Mouse (Mus musculus) lung, adult 2 months (tissue): ENCODE data around the gene Lyzl4. TPM values are rescaled to one million over a fixed set of nuclear protein-coding genes. Genes with fewer than 3 reads are reported as not detected.

ENCODE experiments used
- DNase-seq: peaks from one replicate; pipeline ENCODE4 v3.0.0; 2022
- H3K4me1 ChIP-seq: fragments of 200-500 bp; 2 replicates; pipeline ENCODE4 v1.6.1; 2011; ENCODE audit warnings: low read length; ENCODE audit not compliant: control insufficient read depth, insufficient read depth
- H3K4me3 ChIP-seq: fragments of 200-500 bp; replicated peaks from 2 replicates; pipeline ENCODE3; 2011; ENCODE audit warnings: low read depth, mild to moderate bottlenecking, control low read depth, low read length; ENCODE audit errors: extremely low read depth
- CTCF ChIP-seq: fragments of 200-500 bp; IDR thresholded peaks from 2 replicates; pipeline ENCODE4 v1.5.1; 2011; ENCODE audit warnings: mild to moderate bottlenecking, low read length, control low read depth; ENCODE audit not compliant: insufficient read depth
- POLR2A ChIP-seq: fragments of 200-500 bp; IDR thresholded peaks from 2 replicates; pipeline ENCODE4 v1.6.1; 2011; ENCODE audit warnings: low read depth, mild to moderate bottlenecking, control low read depth, low read length, borderline replicate concordance; ENCODE audit errors: extremely low read depth
- WGBS: fragments of 180-500 bp; shearing (Covaris S2); methylation state at CpG from one replicate; pipeline ENCODE4 v1.1.7; 2018; 5-methylcytosine and 5-hydroxymethylcytosine counted together
- polyA plus RNA-seq: library from polyadenylated mRNA; depleted of rRNA; stranded (reverse); fragments of >200 nt; gene quantifications from 2 replicates; pipeline ENCODE4 v1.2.3, GENCODE M21; 2012; rRNA removed

Gene Lyzl4
- 0.66 and 0.72 TPM in 2 replicates for polyA plus RNA-seq

DNA sequence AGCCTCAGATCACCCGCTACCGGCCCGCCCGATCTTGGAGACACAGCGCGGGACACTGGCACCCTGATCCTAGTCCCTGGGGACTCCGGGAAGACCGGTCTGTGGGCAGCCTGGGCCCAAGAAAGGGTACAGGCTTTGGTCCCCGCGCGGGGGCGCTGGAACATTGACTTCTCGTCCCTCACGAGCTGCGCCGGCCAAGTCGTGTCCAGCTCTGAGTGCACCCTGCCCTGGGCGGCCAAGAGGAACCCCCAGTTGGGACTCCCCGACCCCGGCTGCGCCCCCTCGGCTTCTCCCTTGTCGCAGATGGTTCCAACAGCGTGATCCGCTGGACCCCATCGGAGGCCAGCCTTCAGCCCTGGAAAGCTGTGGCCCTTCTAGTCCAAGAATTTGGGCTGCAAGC lies at the start of gene Lyzl4:
Lyzl4 (minus strand) TSS at position 96 of the 400 bp plus-strand sequence.
- Histone ChIP-seq H3K4me1 (no peaks in the 10 kb centered on the region), H3K4me3 (peak within 1 kb of the TSS; percentile 35)
- peak; percentile 27; the same call in 1 of the 2 replicates for TF ChIP-seq CTCF
- TF ChIP-seq POLR2A = no peak
- WGBS = 1% methylated on average over 26 of the region's 26 CpGs
- peak; percentile 80 for DNase-seq

- 89% methylated on average over 7 of the region's 7 CpGs for WGBS
- no peaks in the 10 kb centered on the region for H3K4me1 ChIP-seq
- TF ChIP-seq CTCF = no peak
- TF ChIP-seq POLR2A = no peak
- DNase-seq = no peak
- H3K4me3 ChIP-seq = no peak overlapping the region
These were observed 48.8 kb upstream of the Lyzl4 start for GRCm38 (mm10) chr9:121690734-121691133.

GRCm38 (mm10) chr9:121690200-121690651 lies 48.3 kb upstream of the Lyzl4 start:
- no peak for DNase-seq
- Histone ChIP-seq H3K4me3 (no peak overlapping the region), H3K4me1 (no peaks in the 10 kb centered on the region)
- 78% methylated on average over 15 of the region's 15 CpGs for WGBS
- no peak for TF ChIP-seq POLR2A
- TF ChIP-seq CTCF = no peak

GRCm38 (mm10) chr9:121684702-121685101 lies 42.8 kb upstream of the Lyzl4 start:
- TF ChIP-seq CTCF = no peak
- no peak for TF ChIP-seq POLR2A
- WGBS = 81% methylated on average over 7 of the region's 7 CpGs
- no peak for DNase-seq
- no peaks in the 10 kb centered on the region; the same call in 1 of the 2 replicates for H3K4me1 ChIP-seq
- H3K4me3 ChIP-seq = no peak overlapping the region

DNA sequence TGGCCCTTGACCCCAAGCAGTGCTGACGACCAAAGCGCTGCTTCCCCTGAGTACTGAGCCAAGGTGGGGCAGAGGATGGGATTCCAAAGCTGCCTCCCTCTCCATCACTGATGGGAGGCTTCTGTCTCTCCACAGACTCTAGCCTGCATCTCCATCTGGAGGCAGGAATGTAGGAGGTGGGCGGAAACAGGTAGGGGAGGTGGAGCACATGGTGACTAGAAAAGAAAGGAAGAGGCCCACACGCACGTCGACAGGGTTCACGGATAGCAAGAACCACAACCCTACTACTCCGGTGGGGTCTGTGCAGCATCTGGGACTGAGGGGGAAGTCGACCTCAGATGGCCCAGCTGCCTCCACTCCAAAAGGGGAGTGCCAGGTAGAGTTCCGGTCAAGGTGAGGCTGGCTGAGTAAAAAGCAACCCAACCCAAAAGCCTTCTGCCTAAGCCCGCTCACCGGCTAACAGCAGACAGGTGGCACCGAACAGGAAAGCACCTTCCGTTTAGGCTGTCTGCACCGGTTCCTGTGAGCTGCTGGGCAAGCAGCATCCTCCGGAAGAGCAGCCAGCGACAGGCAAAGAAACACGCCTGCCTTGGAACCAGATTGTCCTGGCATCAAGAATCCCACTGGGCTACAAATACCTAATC lies 40.3 kb upstream of the Lyzl4 start:
- 75% methylated on average over 18 of the region's 18 CpGs for WGBS
- no peak for DNase-seq
- TF ChIP-seq CTCF (no peak), POLR2A (no peak)
- peaks cover 16% of the 10 kb centered on the region for H3K4me1 ChIP-seq
- no peak overlapping the region for H3K4me3 ChIP-seq

GRCm38 (mm10) chr9:121681191-121681590 lies 39.3 kb upstream of the Lyzl4 start:
- no peak overlapping the region for H3K4me3 ChIP-seq
- WGBS = 78% methylated on average over 8 of the region's 8 CpGs
- TF ChIP-seq POLR2A (no peak), CTCF (no peak)
- H3K4me1 ChIP-seq = peaks cover 24% of the 10 kb centered on the region
- no peak for DNase-seq

DNA sequence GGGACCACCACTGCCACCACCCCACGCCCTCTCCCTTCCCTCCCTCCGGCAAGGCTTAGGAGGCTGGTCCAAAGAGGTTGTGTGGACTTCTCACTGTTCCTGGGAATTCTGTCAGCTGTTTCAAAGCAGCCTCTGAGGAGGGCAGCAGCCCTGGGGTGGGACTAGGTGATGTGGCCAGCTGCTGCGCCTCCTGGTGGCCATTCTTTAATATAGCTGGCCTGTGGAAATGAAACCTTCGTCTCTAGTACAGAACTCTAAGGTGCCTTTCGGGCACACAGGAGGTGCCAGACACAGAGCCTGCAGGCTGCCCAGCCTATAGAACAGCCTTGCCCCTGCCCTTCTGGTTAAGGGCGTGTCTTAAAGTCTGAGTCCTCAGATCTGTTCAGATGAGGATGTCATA lies 37.7 kb upstream of the Lyzl4 start:
- WGBS = 20% methylated on average over 6 of the region's 6 CpGs
- no peak overlapping the region for H3K4me3 ChIP-seq
- TF ChIP-seq POLR2A (no peak), CTCF (peak; percentile 79)
- DNase-seq = peak; percentile 47
- H3K4me1 ChIP-seq = peaks cover 24% of the 10 kb centered on the region

GRCm38 (mm10) chr9:121677476-121677875 lies 35.6 kb upstream of the Lyzl4 start:
- WGBS = 24% methylated on average over 8 of the region's 8 CpGs
- no peak overlapping the region for H3K4me3 ChIP-seq
- peak; percentile 47 for DNase-seq
- peaks cover 25% of the 10 kb centered on the region for H3K4me1 ChIP-seq
- TF ChIP-seq POLR2A (peak; percentile 53; the same call in 1 of the 2 replicates), CTCF (no peak)

DNA sequence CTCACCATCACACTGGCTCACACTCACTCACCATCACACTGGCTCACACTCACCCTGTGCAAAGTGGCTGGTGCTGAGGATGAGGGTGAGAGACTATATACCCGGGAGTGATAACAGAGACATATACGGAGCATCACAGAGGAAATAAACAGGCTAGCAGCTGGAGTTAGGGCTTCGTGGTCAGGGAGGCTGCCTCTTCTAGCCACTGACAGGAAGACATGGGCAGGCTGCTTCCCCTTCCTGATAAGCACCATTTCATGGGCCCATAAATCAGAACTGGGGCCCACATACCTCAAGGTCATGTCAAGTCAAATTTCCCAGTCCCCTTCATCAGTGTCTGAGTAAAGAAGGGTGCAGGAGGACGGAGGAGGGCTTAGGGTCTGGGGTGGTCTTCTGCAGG lies 35.2 kb upstream of the Lyzl4 start:
- no peak for DNase-seq
- no peak for TF ChIP-seq CTCF
- Histone ChIP-seq H3K4me1 (peaks cover 29% of the 10 kb centered on the region), H3K4me3 (no peak overlapping the region)
- WGBS = 30% methylated on average over 4 of the region's 4 CpGs

GRCm38 (mm10) chr9:121675556-121675955 lies 33.7 kb upstream of the Lyzl4 start:
- H3K4me1 ChIP-seq = peaks cover 35% of the 10 kb centered on the region
- H3K4me3 ChIP-seq = no peak overlapping the region
- TF ChIP-seq POLR2A (no peak), CTCF (no peak)
- DNase-seq = no peak
- 81% methylated on average over 2 of the region's 2 CpGs for WGBS
